Mouse (Mus musculus) forebrain, embryonic 11.5 days (tissue): ENCODE results near the gene Krt7. TPM values are rescaled to one million over a fixed set of nuclear protein-coding genes. Genes with fewer than 3 reads are reported as not detected.

Experiments
- ATAC-seq: fragments of 200-750 bp; cut with Nextera tagmentation; replicated peaks from 2 replicates; pipeline ENCODE4 v1.8.0; 2017; ENCODE audit warnings: moderate TSS enrichment; ENCODE audit not compliant: low FRiP score
- DNase-seq: peaks from one replicate; pipeline ENCODE4 v3.0.0-alpha.2; 2017; ENCODE audit warnings: low spot score
- H3K27ac ChIP-seq: fragments of 300-500 bp; sonication (generic); 2 replicates; pipeline ENCODE4 v1.5.1; 2014; ENCODE audit warnings: low read depth, low read length
- H3K27me3 ChIP-seq: fragments of 300-500 bp; sonication (generic); 2 replicates; pipeline ENCODE4 v1.6.1; 2014; ENCODE audit warnings: mild to moderate bottlenecking, low read length, mixed read lengths; ENCODE audit not compliant: control insufficient read depth, insufficient read depth
- H3K36me3 ChIP-seq: fragments of 300-500 bp; sonication (generic); 2 replicates; pipeline ENCODE4 v1.6.1; 2014; ENCODE audit warnings: mild to moderate bottlenecking, low read length, moderate library complexity, mixed read lengths; ENCODE audit not compliant: control insufficient read depth, insufficient read depth
- H3K4me1 ChIP-seq: fragments of 300-500 bp; sonication (generic); replicated peaks from 2 replicates; pipeline ENCODE4 v1.6.1; 2014; ENCODE audit warnings: low read length, mixed read lengths; ENCODE audit not compliant: control insufficient read depth, insufficient read depth
- H3K4me2 ChIP-seq: fragments of 300-500 bp; sonication (generic); 2 replicates; pipeline ENCODE4 v1.6.1; 2014; ENCODE audit warnings: low read depth, mild to moderate bottlenecking, low read length, moderate library complexity, mixed read lengths; ENCODE audit not compliant: severe bottlenecking
- H3K4me3 ChIP-seq: fragments of 300-500 bp; sonication (generic); 2 replicates; pipeline ENCODE4 v1.5.1; 2014; ENCODE audit warnings: low read depth, low read length
- H3K9ac ChIP-seq: fragments of 300-500 bp; sonication (generic); 2 replicates; pipeline ENCODE4 v1.6.1; 2014; ENCODE audit warnings: low read length
- H3K9me3 ChIP-seq: fragments of 300-500 bp; sonication (generic); 2 replicates; pipeline ENCODE4 v1.6.1; 2016; ENCODE audit warnings: low read length, mixed read lengths; ENCODE audit not compliant: control insufficient read depth
- WGBS: fragments of 180-500 bp; shearing (Covaris S2); extraction: QIAGEN DNeasy Blood & Tissue Kit; methylation state at CpG from one replicate; pipeline ENCODE4 v1.1.7; 2014; 5-methylcytosine and 5-hydroxymethylcytosine counted together
- polyA plus RNA-seq: library from polyadenylated mRNA; unstranded; fragments of >200 nt; fragmentation: Nextera tagmentation; extraction: Ambion mirVana; gene quantifications from 2 replicates; pipeline ENCODE4 v1.2.1, GENCODE M21; 2014

Krt7 gene
- 6.8 and 9.3 TPM in 2 replicates for polyA plus RNA-seq

- Histone ChIP-seq H3K9me3 (no peaks in the 10 kb centered on the region), H3K36me3 (no peaks in the 10 kb centered on the region), H3K27me3 (peaks cover 9% of the 10 kb centered on the region), H3K4me3 (no peak within 1 kb of the TSS), H3K27ac (no peak within 1 kb of the TSS), H3K9ac (no peak within 1 kb of the TSS), H3K4me2 (no peak within 1 kb of the TSS), H3K4me1 (no peaks in the 10 kb centered on the region)
- ATAC-seq (no peak), DNase-seq (no peak)
- 67% methylated on average over 2 of the region's 2 CpGs for whole genome bisulfite sequencing
These were observed at the start of gene Krt7 for GRCm38 (mm10) chr15:101410775-101411174. Gene Krt7 (plus strand): TSS chr15:101411043.

- Histone ChIP-seq H3K9ac (no peak overlapping the region), H3K4me2 (no peak overlapping the region), H3K27ac (no peak overlapping the region), H3K4me1 (no peaks in the 10 kb centered on the region), H3K36me3 (no peaks in the 10 kb centered on the region), H3K9me3 (no peaks in the 10 kb centered on the region), H3K4me3 (no peak overlapping the region), H3K27me3 (no peaks in the 10 kb centered on the region)
- no peak for ATAC-seq
- WGBS, result 61% methylated on average over 4 of the region's 4 CpGs
- DNase-seq, result no peak
These were observed 48.3 kb upstream of the Krt7 start for GRCm38 (mm10) chr15:101362393-101363010.

GRCm38 (mm10) chr15:101363933-101364332 is 46.9 kb upstream of the Krt7 start:
- 87% methylated on average over 6 of the region's 6 CpGs for WGBS
- Histone ChIP-seq H3K9me3 (no peaks in the 10 kb centered on the region), H3K27ac (no peak overlapping the region), H3K9ac (no peak overlapping the region), H3K4me3 (no peak overlapping the region), H3K4me2 (no peak overlapping the region), H3K27me3 (no peaks in the 10 kb centered on the region), H3K4me1 (no peaks in the 10 kb centered on the region), H3K36me3 (no peaks in the 10 kb centered on the region)
- ATAC-seq (no peak), DNase-seq (no peak)

- 80% methylated on average over 6 of the region's 6 CpGs for WGBS
- Histone ChIP-seq H3K4me1 (no peaks in the 10 kb centered on the region), H3K4me3 (no peak overlapping the region), H3K27me3 (no peaks in the 10 kb centered on the region), H3K27ac (no peak overlapping the region), H3K9ac (no peak overlapping the region), H3K36me3 (no peaks in the 10 kb centered on the region), H3K9me3 (no peaks in the 10 kb centered on the region), H3K4me2 (no peak overlapping the region)
- DNase-seq (no peak), ATAC-seq (no peak)
These were observed 46.4 kb upstream of the Krt7 start for GRCm38 (mm10) chr15:101364425-101364824.

GRCm38 (mm10) chr15:101364891-101365671 is 45.8 kb upstream of the Krt7 start:
- Histone ChIP-seq H3K9ac (no peak overlapping the region), H3K4me1 (no peaks in the 10 kb centered on the region), H3K27me3 (no peaks in the 10 kb centered on the region), H3K4me3 (no peak overlapping the region), H3K9me3 (no peaks in the 10 kb centered on the region), H3K4me2 (no peak overlapping the region), H3K36me3 (no peaks in the 10 kb centered on the region), H3K27ac (no peak overlapping the region)
- WGBS, result 73% methylated on average over 7 of the region's 7 CpGs
- ATAC-seq, result no peak
- no peak for DNase-seq

GRCm38 (mm10) chr15:101365721-101366120 is 45.1 kb upstream of the Krt7 start:
- H3K9me3 ChIP-seq, result no peaks in the 10 kb centered on the region
- H3K27ac ChIP-seq, result no peak overlapping the region
- no peak overlapping the region for H3K4me3 ChIP-seq
- no peak overlapping the region for H3K9ac ChIP-seq
- H3K4me2 ChIP-seq, result no peak overlapping the region
- ATAC-seq (no peak), DNase-seq (no peak)
- no peaks in the 10 kb centered on the region for H3K27me3 ChIP-seq
- H3K36me3 ChIP-seq, result no peaks in the 10 kb centered on the region
- WGBS, result 77% methylated on average over 4 of the region's 4 CpGs
- H3K4me1 ChIP-seq, result no peaks in the 10 kb centered on the region

GRCm38 (mm10) chr15:101366482-101366881 is 44.4 kb upstream of the Krt7 start:
- no peak for DNase-seq
- Histone ChIP-seq H3K4me3 (no peak overlapping the region), H3K27ac (no peak overlapping the region), H3K36me3 (no peaks in the 10 kb centered on the region), H3K4me1 (no peaks in the 10 kb centered on the region), H3K4me2 (no peak overlapping the region), H3K9ac (no peak overlapping the region), H3K27me3 (no peaks in the 10 kb centered on the region), H3K9me3 (no peaks in the 10 kb centered on the region)
- ATAC-seq, result no peak
- whole genome bisulfite sequencing, result 10% methylated on average over 3 of the region's 3 CpGs

- no peak overlapping the region for H3K9ac ChIP-seq
- ATAC-seq (no peak), DNase-seq (no peak)
- H3K4me2 ChIP-seq, result no peak overlapping the region
- H3K9me3 ChIP-seq, result no peaks in the 10 kb centered on the region
- WGBS, result 46% methylated on average over 2 of the region's 2 CpGs
- H3K4me1 ChIP-seq, result no peaks in the 10 kb centered on the region
- no peak overlapping the region for H3K27ac ChIP-seq
- no peaks in the 10 kb centered on the region for H3K27me3 ChIP-seq
- no peak overlapping the region for H3K4me3 ChIP-seq
- no peaks in the 10 kb centered on the region for H3K36me3 ChIP-seq
These were observed 43.9 kb upstream of the Krt7 start for GRCm38 (mm10) chr15:101366926-101367325.

- no peaks in the 10 kb centered on the region for H3K9me3 ChIP-seq
- no peak overlapping the region for H3K4me2 ChIP-seq
- 79% methylated on average over 8 of the region's 8 CpGs for WGBS
- no peak for DNase-seq
- no peak overlapping the region for H3K9ac ChIP-seq
- H3K4me3 ChIP-seq, result no peak overlapping the region
- no peaks in the 10 kb centered on the region for H3K27me3 ChIP-seq
- ATAC-seq, result no peak
- H3K36me3 ChIP-seq, result no peaks in the 10 kb centered on the region
- no peak overlapping the region for H3K27ac ChIP-seq
- H3K4me1 ChIP-seq, result no peaks in the 10 kb centered on the region
These were observed 43.3 kb upstream of the Krt7 start for GRCm38 (mm10) chr15:101367497-101367896.
